Mouse (Mus musculus) c-Kit-positive CD71-positive TER-119-negative erythroid progenitor cells, embryonic 14.5 days (primary cell): Measurements from ENCODE around the gene H2-Ab1.
"Not testable (repeated sequence)": the region's sequence is repeated elsewhere in the genome, so short reads cannot be mapped to it uniquely, and the experiment has no call there.

Experiments used
- DNase-seq: peaks from one replicate; pipeline ENCODE4 v3.0.0-alpha.2; 2013; ENCODE audit warnings: low read depth

The H2-Ab1 gene

DNA sequence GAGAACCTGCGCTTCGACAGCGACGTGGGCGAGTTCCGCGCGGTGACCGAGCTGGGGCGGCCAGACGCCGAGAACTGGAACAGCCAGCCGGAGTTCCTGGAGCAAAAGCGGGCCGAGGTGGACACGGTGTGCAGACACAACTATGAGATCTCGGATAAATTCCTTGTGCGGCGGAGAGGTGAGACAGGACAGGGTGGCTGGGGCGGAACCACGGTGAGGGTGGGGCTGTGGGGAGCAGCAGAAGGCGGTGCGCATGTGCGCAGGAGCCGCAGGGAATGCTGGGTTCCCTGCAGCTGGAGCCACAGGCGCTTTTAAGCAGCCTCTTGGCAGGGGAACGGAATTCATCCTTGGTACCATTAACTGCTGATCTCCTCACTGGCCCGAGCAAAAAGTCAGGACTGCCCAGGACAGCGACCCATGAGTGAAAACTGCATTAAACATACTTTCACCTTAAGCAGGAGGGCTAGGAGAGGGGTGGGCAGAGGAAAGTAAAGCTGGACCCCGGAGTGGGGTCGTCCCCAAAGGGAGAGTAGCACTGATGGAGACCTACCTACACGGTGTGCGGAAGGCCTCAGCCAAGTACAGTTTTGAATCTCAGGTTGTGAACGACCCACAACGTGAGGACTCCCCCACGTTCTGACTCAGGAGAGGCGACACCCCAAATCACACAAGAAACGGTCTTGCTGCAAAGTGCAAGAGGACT is 52.3 kb downstream of the H2-Ab1 start:
- peak; percentile 39 for DNase-seq

DNA sequence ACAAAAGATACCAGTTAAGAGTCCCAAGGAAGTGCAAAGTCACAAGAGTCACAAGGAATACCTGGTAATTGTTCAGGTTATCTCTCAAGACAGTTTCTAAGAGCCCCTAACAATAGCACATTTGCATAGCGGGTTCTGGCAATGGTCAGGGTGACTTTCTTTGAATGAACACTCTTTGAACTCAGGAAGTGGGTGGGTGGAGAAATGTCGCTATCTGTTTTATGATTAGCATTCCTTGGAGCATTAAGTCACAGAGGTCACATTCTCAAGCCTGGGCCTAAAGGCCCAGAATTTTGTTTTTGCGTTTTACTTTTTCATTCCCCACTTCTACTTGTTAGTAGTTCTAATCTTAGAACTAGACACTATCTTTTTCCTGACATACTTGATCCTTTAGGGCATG is 53.0 kb downstream of the H2-Ab1 start:
- not testable (repeated sequence) for DNase-seq

DNA sequence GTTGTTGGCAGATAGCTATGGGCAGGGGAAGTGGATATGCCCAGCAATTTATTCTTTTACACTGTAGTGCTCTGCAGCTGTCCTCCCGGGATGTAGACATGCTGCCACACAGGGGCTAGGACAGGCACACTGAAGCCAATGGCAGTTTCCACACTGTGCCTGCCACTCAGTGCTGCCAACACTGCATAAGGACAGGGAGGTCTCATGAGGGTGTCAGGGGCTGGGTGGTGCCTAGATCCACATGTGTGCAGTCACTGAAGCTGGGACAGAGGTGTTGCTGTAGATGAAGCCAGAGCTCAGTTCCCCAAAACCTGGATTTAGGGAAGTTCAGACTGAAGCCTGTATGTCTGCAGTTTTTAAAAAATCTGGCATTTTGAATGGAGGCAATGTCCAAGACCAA is 54.7 kb downstream of the H2-Ab1 start:
- DNase-seq, result no peak

DNA sequence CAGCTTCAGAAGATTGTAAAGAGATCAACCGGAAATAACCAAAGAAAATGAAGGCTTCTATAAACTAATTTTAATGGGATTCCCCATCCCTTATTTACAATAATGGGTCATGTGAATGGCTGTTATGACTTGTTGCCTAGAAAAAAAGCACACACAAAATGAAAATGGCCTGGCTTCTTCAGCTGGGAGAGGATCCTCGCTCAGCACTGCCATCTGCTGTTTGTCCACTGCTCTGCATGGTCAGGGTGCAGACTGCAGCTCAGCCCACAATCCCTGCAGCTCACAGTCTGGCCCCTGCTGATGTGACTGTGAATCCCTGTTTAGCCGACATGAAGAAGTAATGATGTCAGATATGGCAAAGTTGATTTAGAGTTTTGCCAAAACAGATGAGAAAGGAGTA is 55.9 kb downstream of the H2-Ab1 start:
- DNase-seq, result no peak

DNA sequence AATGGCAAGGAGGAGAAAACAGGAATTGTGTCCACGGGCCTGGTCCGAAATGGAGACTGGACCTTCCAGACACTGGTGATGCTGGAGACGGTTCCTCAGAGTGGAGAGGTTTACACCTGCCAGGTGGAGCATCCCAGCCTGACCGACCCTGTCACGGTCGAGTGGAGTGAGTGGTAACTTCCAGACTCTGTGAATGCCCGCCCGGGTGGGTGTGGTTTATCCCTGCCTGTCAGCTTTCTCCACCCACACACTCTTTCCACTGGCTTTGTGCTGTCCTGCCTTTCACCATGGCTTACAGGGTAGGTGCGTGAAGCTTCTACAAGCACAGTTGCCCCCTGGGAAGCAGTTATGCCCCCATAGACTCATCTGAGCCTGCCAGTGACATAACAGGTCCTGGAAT is 56.8 kb downstream of the H2-Ab1 start:
- no peak for DNase-seq

DNA sequence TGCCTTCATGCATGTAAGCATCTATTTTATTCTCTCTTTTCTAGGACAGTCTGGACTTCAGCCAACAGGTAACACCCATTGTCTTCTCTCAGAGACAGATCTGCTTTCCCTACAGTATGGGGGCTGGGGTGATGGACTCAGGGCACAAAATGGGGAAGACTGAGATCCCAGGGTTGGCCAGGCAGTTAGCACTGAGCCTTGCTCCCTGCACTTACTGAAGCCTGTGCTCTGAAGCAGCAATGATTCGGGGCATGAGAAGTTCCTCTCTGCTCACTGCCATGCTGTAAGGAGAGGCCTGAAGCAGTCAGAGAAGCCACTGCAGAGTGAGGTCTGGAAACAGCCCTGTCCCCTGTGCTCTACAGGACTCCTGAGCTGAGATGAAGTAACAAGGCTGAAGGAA is 58.0 kb downstream of the H2-Ab1 start:
- DNase-seq, result no peak

DNA sequence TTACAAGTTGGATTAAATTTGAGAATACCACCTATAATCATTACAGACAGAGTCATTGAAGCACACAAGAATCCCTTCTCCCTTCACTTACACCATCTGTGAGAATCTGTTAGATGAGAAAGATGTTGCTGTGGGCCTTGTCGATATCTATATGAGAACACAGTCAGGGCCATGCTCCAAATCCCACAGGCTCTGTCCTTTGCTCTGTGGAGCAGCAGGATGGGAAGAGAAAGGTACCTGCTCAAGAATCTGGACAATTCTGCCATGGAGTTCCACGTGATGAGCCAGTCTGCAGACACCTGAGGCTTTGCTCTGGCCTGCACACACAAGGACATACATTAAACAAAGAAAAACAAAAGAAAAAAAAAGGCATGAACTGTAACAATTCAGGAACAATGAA is 59.2 kb downstream of the H2-Ab1 start:
- DNase-seq, result no peak

DNA sequence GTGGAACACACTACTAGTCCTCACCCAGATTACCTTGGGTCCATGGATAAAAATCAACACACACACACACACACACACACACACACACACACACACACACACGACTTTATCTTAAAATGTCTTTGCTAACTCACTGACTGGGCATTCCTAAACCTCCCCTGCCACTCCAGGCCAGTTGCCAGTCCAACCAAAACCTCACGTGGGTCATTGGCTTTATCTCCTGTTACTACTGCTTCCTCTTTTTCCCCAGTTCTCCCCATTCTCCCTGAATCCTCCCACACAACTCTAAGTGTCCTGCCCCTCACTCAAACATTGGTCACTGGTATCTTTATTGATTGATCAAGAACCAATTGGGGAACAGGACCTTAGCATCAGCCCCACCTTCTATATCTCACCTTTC is 59.8 kb downstream of the H2-Ab1 start:
- no peak for DNase-seq
